Mouse (Mus musculus) spleen, embryonic (tissue): ENCODE measurements around the gene Car5a.

Experiments used
- CTCF ChIA-PET: fragments of 350-600 bp; sonication (Branson Sonifier 250); formaldehyde crosslinking; loops from one replicate; lab custom pipeline; 2022; lab: Charles Lee

Car5a gene

DNA sequence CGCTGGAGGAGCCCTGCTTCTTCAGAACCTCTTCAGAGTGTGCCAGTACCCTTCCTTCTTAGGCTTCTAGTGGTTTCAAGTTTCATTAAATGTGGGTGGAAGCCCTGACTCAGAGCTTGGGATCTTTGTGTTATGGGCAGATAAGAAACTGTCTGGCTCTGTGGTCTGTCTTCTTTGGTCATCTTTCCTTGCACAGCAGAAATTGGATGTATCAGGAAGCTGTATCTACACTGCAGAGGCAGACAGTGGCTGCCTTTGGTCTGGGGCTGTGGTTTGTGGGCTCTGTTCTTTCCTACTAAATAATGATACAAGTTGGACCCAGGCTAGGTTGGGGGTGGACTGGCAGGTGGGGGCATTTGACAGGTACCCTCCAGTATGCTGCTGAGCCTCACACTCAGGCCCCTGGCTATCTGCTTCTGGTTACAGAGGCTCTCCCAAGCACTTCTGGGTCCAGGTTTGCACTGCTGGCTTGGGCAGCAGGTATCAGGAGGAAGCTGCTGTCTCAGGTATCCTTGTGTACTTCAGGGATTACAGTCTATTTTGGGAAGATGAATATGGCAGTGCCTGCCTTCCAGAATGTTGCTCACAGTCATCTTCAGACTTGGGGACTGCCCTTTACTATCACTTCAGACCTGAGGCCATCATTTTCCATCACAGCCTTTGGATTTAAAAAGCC is 11.3 kb upstream of the Car5a start:
- CTCF ChIA-PET = no interaction called here

DNA sequence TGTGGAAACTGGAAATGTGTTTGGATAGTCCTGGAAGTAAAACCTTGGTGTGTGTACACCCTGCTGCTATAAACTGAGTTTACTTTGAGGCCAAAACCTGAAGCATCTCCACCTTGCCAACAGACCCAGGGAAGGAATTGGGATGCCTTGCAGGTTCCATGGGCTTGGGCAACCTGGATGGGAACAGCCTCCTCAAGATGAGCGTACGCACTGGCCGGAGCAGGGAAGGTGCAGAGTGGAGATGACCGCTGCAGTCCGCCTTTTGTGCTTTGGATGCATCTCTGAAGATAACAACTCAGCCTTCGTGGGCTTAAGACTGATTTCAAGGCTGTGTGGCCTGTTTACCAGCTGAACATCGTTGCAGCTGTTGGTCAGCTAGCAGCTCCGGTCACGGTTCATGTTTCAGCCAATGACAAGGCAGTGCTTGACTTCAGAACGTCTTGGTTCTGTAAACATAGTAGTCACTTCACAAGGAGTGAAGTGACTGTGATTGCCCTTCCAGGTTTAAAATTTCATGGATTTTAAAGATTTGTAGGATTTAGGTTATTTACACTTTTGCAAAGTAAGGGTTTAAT is 10.4 kb upstream of the Car5a start:
- CTCF ChIA-PET = no interaction called here

DNA sequence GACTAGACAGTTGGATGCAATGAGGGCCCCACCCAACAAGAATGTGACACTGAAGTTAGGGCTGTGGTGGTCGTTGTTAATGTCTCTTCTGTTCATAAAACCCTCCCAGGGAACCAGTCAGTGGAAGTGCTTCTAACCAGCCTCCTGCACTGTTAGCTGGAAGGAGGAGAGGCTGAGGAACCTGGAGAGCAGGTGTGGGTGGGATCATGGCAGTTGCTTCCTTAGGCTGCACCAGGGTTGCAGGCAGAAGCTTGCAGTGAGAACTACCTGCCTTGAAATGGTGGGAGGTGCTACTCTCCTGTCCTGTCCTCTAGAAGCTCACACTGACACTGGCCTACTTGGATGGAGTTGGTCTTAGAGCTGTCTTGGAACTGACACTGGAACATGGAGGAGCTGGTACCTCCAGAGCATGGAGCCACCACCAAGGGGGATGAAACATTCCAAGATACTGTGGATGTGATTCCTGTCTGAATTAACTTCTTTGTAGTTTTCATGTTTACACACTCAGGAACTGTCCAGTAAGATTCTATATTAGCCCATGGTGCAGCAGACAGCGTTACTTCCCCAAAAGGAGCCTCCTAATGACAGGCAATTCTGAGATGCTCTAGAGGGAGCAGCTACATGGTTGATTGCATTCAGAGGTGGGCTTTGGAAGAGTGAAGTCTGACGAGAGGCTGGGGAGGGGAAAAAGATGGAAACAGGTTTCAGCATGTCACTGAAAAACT is 9.3 kb upstream of the Car5a start:
- CTCF ChIA-PET = no interaction called here

DNA sequence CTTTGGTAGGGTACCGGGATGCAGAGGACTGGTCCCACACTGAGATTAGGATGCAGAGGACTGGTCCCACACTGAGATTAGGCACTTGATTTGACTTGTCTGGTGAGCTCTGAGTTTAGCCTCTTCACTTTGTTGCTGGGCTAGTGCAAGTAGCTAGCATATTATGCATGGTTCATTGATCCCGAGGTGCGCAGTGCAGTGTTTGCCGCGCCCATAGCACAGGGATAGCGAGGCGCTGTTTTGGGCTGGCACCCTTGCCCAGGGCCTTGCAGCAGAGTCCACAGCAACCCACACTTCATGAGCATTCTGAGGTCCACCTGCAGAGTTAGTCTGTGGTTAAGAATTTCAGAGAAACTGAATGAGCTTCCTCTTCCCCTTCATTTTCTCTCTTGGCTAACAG is 8.1 kb upstream of the Car5a start:
- CTCF ChIA-PET = no interaction called here

DNA sequence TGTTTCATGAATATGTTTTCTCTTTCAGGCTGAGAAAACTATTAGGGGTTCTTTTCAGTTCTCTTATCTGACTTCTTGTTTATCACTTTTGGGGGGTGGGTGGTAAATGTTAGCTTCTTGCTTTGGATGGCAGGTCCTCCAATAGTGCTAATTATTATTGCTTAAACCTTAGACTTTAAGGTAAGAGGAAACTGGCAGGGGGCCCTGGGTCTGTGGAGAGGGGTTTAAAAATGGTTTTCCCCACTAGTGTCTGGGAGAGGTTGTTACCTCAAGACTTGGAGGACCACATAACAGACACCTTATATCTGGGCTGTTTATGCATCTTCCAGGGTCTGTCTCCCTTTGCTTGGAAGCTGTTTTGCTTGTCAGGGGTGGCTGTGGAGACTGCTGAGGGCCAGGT is 7.4 kb upstream of the Car5a start:
- CTCF ChIA-PET = no interaction called here

DNA sequence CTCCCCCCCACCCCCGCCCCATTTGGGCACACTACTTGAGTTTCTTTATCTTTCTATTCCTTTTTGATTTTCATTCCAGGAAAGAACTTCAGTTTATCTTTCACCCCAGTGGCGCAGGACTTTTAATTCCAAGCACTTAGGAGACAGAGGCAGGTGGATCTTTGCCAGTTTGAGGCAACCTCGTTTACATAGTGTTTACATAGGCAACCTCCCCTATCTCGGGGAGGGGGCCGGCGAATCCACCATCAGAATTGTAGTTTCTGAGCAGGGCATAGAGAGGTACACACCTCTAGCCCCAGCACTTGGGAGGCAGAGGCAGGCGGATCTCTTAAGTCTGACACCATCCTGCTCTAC is 6.9 kb upstream of the Car5a start:
- CTCF ChIA-PET = no interaction called here

DNA sequence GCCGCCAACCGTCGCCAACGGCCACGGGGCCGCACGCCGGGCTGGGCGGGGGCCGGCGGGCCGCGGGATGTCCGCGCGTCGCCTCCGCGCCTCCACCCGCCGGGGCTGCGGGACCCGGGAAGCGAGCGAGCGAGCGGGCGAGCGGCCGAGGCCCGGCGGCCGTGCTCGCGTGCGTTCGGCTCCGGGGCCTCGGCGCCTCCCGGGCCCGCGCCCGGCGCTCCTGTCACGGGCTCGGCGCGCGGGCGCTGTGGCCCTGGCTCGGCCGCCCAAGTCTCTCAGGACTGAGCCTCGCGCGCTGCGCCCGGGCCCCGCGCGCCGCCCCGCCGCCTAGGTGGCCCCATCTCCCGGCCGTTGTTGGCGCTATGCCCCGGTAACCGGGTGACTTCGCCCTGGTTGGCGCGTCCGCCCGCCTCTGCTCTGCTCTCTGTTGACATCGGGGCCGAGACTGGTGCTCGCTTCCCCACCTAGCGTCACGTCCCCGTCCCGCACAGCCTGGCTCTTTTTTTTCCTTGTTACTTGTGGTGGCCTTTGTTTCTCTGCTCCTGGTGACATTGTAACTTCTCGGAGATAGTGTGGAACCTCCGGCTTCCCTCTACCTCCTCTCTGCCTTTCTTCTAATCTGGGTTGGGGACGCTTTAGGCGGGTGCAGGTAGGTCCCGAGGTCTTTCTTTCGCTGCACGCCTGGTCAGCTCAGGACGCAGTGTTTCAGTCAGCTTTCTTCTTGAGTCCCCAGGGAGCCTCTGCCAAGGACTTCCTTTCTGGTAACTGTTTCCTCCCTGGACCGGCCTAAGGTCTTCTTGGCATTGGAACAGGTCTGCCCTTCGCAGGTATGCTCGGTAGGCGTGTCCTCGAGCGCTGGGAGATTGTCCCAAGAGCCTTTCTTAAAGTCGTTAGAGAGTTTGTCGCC is 6.3 kb upstream of the Car5a start:
- CTCF ChIA-PET = no interaction called here

DNA sequence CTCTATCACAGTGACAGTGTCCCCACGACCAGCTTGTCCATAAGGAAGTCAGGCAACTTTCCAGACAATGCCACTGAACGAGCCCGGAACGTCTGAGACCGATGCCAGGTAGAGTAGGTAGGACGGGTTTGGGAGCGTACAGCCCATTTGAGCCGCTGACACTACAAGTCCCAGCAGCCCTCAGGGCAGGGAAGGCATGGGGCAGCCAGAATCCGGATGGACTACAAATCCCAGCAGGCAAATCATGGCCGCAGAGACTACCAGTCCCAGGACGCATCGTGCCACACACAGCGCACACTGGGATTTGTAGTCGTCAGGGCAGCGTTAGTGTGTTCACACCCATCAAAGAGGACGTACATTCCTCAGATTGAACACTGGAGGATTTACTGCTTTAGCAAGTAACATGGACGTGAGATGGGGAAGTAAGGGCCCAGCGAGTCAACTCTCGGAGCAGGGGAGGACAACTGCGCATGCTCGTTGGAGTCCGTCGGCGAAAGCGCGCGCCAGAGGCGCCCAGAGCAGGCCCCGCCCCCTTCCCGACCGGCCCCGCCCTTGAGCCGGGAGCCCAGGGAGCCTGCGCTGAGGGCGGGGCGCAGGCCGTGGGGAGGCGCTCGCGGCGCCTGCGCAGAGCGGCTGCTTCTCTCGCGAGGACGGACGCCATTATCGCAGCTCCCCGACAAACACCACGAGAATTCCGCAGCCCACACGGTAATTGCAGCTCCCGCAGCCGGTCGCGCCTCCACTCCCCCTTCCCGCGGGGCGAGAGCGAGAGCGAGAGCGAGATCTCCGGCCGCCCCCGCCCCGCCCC is 5.4 kb upstream of the Car5a start:
- CTCF ChIA-PET = interaction anchor here (0.5 kb wide), 1 partner anchor 21 kb away, joined by 4 read pairs; no protein-coding TSS in a partner anchor

DNA sequence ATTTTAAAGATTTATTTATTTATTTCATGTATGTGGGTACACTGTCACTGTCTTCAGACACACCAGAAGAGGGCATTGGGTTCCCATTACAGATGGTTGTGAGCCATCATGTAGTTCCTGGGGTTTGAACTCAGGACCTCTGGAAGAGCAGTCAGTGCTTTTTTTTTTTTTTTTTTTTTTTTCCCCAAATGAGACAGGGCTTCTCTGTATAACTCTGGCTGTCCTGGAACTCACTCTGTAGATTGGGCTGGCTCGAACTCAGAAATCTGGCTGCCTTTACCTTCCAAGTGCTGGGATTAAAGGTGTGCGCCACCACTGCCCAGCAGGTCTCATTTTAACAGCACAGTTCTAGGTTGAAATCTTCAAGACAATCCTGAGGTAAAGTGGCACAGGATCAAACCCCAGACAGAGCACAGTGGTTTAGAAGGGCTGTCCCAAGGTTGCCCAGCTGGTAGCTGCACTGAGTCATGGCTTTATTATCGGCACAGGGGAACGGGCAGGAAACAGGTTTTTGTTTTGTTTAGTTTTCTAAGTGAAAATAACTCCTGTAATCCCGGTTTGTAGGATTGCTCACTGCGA is 4.6 kb upstream of the Car5a start, which contains the start of gene Banp:
Gene Banp (plus strand): TSS at position 529 of the 579 bp plus-strand sequence.
- CTCF ChIA-PET = no interaction called here

DNA sequence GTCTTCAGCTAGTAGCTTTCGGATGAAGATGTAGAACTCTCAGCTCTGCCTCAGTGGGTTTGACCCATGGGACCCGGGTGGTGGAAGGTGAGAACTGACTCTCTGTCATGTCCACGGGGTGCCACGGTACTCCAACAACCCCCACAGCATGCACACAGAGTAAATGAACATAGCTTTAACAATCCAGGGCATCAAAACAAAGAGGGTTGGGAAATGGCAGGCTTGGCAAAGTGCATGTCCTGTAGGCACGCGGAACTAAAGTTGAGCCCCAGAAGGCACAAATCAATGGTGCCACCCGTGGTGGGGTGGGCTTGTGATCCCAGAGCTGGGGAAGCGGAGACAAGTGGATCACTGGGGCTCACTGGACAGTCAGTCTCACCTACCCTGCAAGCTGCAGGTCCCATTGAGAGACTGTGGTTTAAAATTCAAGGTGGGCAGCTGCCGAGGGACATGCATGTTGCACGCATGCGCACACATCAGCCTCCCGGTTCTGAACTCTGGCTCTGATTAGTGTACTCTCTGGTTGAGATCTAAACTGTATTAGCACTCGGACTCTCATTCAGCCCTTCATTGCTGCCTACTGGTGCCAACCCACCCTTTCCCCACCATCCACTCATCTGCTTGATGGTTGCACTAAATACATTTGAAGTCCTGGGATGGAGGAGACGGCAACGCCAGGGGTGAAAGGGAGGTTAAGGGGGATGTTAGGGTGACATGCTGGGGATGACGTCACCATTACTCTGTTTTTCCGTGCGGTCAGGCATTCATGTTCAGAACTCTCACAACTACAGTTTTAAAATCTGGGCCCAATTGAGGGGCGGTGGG is 3.8 kb upstream of the Car5a start:
- CTCF ChIA-PET = no interaction called here

DNA sequence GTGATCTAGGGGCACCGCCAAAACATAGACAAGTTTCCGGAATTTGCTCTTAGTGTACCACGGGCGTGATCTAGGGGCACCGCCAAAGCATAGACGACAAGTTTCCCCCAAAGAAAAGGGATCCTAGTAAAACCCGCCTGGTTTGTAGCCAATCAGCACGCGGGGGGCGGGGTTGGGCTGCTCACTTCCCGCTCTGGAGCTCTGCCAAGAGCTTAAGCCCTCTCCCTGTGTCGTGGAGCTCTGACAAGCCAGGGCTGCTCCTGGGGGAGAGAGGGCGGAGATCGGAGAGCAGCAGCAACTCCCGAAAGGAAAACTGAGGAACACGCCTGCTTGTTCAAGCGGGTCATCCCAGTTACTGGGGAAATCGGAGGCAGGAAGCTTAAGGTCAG is 3.0 kb upstream of the Car5a start:
- CTCF ChIA-PET = no interaction called here

DNA sequence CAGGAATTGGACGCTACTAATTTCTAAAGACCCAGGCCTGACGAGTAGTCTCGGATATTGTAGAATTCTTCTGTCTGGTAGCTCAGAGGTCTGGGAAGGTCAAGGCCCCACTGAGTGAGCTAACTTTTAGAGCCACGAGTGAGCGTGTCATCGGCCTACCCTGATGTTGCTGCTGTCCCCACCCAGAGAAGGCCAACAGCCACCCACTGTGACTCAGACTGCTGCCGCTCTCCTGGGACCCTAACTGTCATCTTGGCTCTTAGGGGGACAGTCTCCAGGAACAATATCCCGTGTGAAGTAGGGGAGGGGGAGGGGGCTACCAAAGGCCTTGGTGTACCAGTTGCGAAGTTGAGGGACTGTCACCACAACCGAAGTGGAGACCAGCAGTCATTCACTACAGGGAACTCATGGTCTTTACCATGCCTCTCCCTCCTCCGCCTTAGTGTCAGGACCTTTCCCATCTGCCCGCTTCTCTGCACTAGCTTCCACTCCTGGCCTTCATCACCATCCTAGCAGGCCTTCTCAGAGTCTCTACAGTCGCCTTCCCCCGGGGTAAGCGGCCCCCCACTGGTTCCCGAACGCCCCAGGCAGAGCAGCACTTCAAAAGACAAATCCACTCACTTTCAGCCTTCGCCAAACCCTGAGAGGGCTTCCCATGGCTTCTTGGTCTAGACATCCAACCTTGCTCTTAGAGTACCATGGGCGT is 2.5 kb upstream of the Car5a start:
- CTCF ChIA-PET = no interaction called here

DNA sequence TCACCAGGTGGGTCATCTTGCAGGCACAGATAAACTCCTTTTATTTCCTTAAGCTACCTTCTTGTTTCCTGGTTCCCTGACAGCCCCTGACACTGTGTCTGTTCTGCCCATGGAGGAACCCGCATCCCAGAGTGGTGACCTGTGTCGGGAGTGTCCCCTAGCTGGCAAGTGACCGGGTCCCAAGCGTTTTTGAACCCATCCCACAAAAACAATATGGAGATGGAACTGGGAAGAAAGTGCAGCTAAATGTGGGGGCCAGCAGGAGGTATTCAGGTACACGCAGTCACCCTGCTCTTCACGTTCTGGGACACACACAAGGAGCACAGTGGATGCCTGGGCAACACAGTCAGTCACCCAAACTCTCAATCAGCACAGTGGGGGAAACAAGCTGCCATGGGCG is 1.6 kb upstream of the Car5a start:
- CTCF ChIA-PET = no interaction called here

DNA sequence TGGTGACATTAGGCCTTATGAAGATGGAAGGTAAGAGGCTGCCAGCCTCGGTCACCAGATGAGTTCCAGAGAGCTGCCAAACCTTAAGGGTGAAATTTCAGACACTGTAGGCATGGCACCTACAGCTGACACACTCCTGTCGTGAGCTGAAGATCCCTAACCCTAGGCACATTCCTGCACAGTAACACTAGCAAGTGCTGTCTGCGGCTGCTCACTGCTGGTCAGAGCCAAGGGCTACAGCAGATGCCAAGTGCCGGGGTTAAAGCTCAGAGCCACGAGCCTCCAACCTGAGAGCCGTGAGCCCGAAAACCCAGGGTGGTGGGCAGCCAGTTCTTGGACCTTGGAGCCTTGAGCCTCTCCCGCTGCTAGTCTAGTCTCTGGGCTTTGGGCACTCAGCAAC is 988 bp downstream of the Car5a start:
- CTCF ChIA-PET = interaction anchor here (0.7 kb wide), 1 partner anchor 22 kb away, joined by 3 read pairs; no protein-coding TSS in a partner anchor

DNA sequence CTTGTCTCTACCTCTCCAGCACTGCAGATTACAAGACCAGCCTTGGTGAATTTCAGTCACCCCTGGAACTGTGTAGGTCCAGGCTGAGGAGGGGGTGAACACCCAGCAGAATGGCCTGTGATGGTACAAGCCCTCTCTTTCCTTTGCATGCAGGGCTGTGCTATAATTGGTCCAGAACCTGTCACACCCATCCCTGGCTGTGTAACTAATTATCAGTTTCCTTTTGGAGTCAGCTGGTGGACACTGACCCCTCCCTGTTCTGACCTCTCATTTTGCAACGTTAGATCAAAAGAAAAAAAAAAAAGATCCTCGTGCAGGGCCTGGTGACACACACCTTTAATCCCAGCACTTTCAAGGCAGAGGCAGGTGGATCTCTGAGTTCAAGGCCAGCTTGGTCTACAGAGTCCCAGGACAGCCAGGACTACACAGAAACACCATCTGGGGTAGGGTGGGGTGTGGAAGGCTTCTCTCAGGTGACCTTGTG is 1.6 kb downstream of the Car5a start:
- CTCF ChIA-PET = interaction anchor here (0.7 kb wide), 1 partner anchor 23 kb away, joined by 3 read pairs; no protein-coding TSS in a partner anchor

DNA sequence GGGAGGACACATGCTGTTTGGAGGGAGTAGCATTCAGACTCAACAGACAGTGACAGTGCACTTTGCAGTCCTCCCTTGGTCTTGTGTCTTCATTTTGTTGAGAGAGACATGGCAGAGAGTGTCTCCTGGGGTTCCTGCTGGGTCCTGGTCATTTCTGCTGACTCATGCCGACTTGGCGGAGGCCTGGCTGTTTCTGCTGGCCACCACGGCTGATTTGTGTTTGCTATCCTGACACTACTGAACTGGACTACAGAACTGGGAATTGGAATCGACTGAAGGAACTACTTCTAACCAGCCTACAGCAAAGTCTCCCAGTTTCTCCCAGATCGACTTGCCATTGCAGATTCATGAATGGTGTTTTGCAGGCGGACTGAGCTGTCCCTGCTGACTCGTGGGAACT is 6.0 kb downstream of the Car5a start:
- CTCF ChIA-PET = no interaction called here

DNA sequence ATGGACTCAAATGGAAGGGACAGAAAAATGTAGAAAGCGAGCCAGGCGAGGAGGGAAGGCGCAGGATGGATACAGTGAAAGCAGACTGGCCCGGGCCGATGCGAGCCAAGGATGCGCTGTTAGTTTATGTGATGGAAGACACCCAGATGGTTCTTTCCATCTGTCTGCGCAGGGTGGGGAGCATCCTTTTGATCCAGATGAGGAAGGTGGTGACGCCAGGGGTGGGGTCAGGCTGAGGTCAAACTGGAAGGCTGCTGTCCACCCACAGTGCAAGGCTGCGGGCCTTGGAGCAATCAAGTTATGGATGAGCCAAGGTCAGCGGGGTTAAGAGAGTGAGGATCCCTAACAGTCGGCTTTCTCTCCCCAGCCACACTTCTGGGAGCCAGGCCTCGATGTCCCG is 8.3 kb downstream of the Car5a start:
- CTCF ChIA-PET = no interaction called here

DNA sequence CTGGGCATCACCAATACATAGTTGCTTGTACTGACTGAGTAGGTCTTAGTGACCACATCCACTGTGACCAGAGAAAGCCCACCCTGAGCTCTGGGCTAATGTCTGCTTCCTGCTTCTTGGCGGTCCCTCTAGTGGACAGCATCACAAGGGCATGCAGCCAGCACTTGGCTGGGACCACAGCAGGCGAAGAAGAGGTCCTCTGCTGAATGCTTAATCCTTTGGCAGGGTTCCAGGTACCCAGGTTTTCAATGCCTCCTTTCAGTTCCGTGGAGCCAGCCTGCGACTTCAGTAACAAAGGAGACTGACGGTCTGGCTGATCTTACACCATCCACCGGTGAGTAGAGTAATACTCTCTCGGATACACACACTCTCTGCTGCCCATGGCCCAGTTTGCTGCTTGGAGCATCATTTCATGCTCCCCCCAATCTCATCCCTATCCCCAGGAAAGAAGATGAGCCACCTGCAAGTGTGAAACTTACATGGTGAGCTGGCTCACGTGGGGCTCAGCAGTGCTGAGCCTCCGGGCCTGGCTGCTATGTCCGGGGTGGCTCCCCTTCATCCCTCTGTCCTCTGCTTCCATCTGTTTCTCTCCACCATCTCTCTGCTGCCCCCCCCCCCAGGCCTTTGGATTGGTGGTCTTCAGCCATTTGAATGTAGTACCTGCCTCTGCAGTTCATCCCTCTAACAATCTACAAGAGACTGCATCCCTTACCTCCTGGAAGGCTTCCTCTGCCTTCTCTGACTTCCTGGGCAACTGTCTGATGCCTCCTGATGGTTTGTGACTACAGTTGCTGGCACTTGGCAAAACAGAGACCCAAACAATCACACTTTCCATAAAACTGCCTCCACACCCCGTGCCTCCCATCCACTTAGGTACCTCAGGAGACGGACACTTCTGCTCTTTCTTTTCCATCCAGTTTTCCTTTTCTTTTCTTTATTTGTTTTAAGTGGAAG is 9.1 kb downstream of the Car5a start:
- CTCF ChIA-PET = no interaction called here
